Mouse (Mus musculus) liver, embryonic 13.5 days (tissue): ENCODE measurements around the gene Cradd. TPM values are rescaled to one million over a fixed set of nuclear protein-coding genes. Genes with fewer than 3 reads are reported as not detected.

Experiments
- ATAC-seq: fragments of 200-750 bp; cut with Nextera tagmentation; 2 replicates; pipeline ENCODE4 v1.8.0; 2017; ENCODE audit warnings: low read depth, mild to moderate bottlenecking, moderate number of reproducible peaks, moderate library complexity
- DNase-seq: peaks from one replicate; pipeline ENCODE4 v3.0.0; 2022
- H3K27ac ChIP-seq: fragments of 300-500 bp; sonication (generic); 2 replicates; pipeline ENCODE4 v1.5.1; 2015; ENCODE audit warnings: moderate library complexity, mild to moderate bottlenecking, inconsistent platforms
- H3K27me3 ChIP-seq: fragments of 300-500 bp; sonication (generic); 2 replicates; pipeline ENCODE4 v1.6.1; 2015; ENCODE audit warnings: mild to moderate bottlenecking, inconsistent platforms
- H3K36me3 ChIP-seq: fragments of 300-500 bp; sonication (generic); 2 replicates; pipeline ENCODE4 v1.6.1; 2015; ENCODE audit warnings: mild to moderate bottlenecking, inconsistent platforms
- H3K4me1 ChIP-seq: fragments of 300-500 bp; sonication (generic); replicated peaks from 2 replicates; pipeline ENCODE4 v1.6.1; 2015; ENCODE audit warnings: inconsistent platforms
- H3K4me2 ChIP-seq: fragments of 300-500 bp; sonication (generic); 2 replicates; pipeline ENCODE4 v1.6.1; 2015; ENCODE audit warnings: inconsistent platforms, mild to moderate bottlenecking, moderate library complexity
- H3K4me3 ChIP-seq: fragments of 300-500 bp; sonication (generic); replicated peaks from 2 replicates; pipeline ENCODE4 v1.5.1; 2015; ENCODE audit warnings: mild to moderate bottlenecking, inconsistent platforms
- H3K9ac ChIP-seq: fragments of 300-500 bp; sonication (generic); 2 replicates; pipeline ENCODE4 v1.6.1; 2015; ENCODE audit warnings: mild to moderate bottlenecking, inconsistent platforms
- H3K9me3 ChIP-seq: fragments of 300-500 bp; sonication (generic); replicated peaks from 2 replicates; pipeline ENCODE4 v1.6.1; 2016; ENCODE audit warnings: inconsistent platforms
- WGBS: fragments of 180-500 bp; shearing (Covaris S2); methylation state at CpG from one replicate; pipeline ENCODE4 v1.1.7; 2015; ENCODE audit not compliant: insufficient replicate concordance; 5-methylcytosine and 5-hydroxymethylcytosine counted together
- polyA plus RNA-seq: library from polyadenylated mRNA; unstranded; fragments of >200 nt; fragmentation: Nextera tagmentation; extraction: Ambion mirVana; gene quantifications from 2 replicates; pipeline ENCODE4 v1.2.1, GENCODE M21; 2015

The Cradd gene
- polyA plus RNA-seq, 1 experiment from 2014 or later: 3.3 TPM

DNA sequence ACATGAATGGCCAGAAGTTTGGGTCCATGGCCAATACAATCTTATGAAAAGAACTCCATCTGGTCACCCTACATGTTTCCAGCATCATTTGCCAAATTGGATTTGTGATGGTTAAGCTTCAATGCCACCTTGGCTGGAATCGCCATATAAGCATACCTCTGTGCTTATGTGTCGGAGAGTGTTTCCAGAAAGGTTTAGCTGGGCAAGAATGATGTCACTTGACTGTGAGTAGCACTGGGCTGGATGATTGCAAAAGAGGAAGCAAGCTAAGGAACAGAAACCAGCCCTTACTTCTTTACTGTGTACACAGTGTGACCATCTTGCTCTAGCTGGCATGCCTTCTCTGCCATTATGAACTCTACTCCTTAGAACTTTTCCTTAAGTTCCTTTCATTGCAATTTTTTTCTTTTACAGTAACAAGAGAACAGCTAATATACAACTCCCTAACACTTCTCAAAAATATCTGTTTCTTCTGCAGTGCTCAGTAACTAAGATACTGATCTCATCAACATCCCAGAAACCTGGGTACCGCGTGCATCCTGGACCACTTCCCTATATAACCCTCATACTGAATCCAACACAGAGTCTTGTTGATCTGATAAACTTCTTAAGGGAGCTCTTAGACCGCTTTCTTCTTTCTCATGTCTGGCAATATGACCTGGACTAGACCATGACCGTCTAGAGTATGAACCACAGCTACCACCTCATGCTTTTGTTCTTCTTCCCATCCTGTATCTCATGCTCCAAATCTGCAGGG, 172.7 kb downstream of the Cradd start:
- H3K9me3 ChIP-seq: no peaks in the 10 kb centered on the region
- DNase-seq: no peak
- H3K27me3 ChIP-seq: no peaks in the 10 kb centered on the region
- H3K4me3 ChIP-seq: no peak overlapping the region
- H3K4me1 ChIP-seq: peaks cover 10% of the 10 kb centered on the region
- no peak overlapping the region for H3K9ac ChIP-seq
- H3K4me2 ChIP-seq: no peak overlapping the region
- 52% methylated on average over 6 of the region's 6 CpGs for WGBS
- H3K36me3 ChIP-seq: no peaks in the 10 kb centered on the region
- H3K27ac ChIP-seq: no peak overlapping the region
- no peak for ATAC-seq

GRCm38 (mm10) chr10:95149666-95150065, 174.3 kb downstream of the Cradd start:
- Histone ChIP-seq H3K27me3 (no peaks in the 10 kb centered on the region), H3K4me2 (no peak overlapping the region), H3K9ac (no peak overlapping the region), H3K4me1 (peaks cover 10% of the 10 kb centered on the region), H3K9me3 (no peaks in the 10 kb centered on the region), H3K4me3 (no peak overlapping the region), H3K27ac (no peak overlapping the region), H3K36me3 (no peaks in the 10 kb centered on the region)
- DNase-seq (no peak), ATAC-seq (no peak)
- 44% methylated on average over 1 of the region's 1 CpGs for WGBS

GRCm38 (mm10) chr10:95148641-95149040, 175.3 kb downstream of the Cradd start:
- Histone ChIP-seq H3K27ac (no peak overlapping the region), H3K36me3 (no peaks in the 10 kb centered on the region), H3K4me3 (no peak overlapping the region), H3K9ac (no peak overlapping the region), H3K9me3 (no peaks in the 10 kb centered on the region), H3K27me3 (no peaks in the 10 kb centered on the region), H3K4me2 (no peak overlapping the region), H3K4me1 (peaks cover 10% of the 10 kb centered on the region)
- ATAC-seq (no peak), DNase-seq (no peak)
- WGBS: 62% methylated on average over 3 of the region's 3 CpGs

DNA sequence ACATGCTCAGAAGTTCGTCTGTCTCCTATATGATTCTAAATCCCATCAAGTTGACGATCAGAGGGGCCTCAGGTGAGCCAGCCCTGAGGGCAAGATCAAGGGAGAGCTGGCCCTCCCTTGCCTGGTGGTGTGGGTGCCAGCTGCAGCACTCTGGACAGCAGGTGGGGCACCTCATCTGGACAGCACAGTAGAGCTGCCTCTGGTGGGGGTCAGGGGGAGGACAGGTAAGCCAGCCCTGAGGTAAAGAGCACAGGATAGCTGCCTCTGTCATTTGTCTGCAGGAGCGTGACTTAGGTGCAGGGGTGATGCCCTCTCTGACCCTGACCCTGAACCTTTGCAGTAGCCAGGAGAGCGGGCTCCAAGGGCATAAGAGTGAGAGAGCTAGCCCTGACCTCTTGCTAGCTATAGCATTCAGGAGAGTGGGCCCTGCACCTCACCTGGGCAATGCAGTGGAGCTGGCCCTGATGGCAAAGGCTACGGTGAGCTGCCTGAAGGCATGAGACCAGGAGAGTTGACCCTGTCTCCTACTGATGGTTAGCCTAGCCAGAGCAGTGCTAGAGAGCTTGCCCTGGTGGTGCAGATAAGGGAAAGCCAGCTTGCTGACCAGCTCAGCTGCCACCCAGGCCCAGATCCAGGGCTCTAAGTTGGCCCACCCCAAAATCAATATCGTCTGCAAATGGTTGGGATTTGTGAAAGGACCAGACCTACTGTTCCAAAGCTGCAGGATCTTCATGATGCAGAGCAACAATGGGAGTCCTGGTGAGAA, 176.6 kb downstream of the Cradd start:
- H3K36me3 ChIP-seq: no peaks in the 10 kb centered on the region
- H3K27me3 ChIP-seq: no peaks in the 10 kb centered on the region
- H3K4me3 ChIP-seq: no peak overlapping the region
- H3K27ac ChIP-seq: no peak overlapping the region
- no peak for ATAC-seq
- H3K9ac ChIP-seq: no peak overlapping the region
- WGBS: 54% methylated on average over 6 of the region's 6 CpGs
- H3K9me3 ChIP-seq: no peaks in the 10 kb centered on the region
- H3K4me2 ChIP-seq: no peak overlapping the region
- DNase-seq: no peak
- peaks cover 10% of the 10 kb centered on the region for H3K4me1 ChIP-seq

- Histone ChIP-seq H3K4me1 (peaks cover 10% of the 10 kb centered on the region), H3K27ac (no peak overlapping the region), H3K4me3 (no peak overlapping the region), H3K9ac (no peak overlapping the region), H3K36me3 (no peaks in the 10 kb centered on the region), H3K4me2 (no peak overlapping the region), H3K9me3 (no peaks in the 10 kb centered on the region), H3K27me3 (no peaks in the 10 kb centered on the region)
- ATAC-seq (no peak), DNase-seq (no peak)
- 41% methylated on average over 5 of the region's 5 CpGs for WGBS
Observed at GRCm38 (mm10) chr10:95146491-95146890, 177.4 kb downstream of the Cradd start.

DNA sequence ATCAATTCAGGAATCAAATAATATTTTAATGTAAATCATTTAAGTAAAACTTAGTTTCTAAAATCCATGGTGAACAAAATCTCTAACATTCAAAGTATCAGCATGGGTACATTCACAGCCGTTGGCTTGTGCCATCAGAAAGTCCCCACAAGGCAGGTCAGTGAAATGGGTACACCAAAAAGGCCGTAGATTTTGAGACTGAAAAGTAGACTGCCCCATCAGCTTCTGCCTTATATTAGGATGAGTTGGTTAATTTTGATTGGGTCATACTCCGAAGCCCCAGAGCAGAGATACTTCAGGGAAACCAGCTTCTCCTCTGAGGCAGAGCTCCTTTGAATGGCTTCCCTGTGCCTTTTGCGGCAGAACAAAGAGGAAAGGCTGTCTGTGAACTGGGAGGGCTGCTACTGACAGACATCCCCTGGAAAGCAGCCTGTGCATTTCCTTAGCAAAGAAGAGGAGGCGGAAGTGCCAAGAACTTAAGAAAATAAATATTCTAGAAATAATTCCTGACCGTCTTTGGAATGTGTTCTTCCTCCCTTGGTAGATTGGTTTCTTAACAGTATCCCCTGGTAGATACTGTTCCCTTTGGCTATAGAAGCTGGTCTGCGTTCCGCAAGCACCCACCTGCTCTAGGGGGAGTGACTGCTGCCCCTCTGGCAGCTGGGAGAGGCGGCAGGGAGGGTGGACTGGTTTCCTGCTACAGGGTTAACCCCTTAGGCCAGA, 178.6 kb downstream of the Cradd start:
- no peaks in the 10 kb centered on the region for H3K36me3 ChIP-seq
- H3K4me1 ChIP-seq: peaks cover 10% of the 10 kb centered on the region
- DNase-seq: no peak
- H3K4me3 ChIP-seq: no peak overlapping the region
- ATAC-seq: no peak
- H3K9me3 ChIP-seq: no peaks in the 10 kb centered on the region
- no peak overlapping the region for H3K27ac ChIP-seq
- WGBS: 44% methylated on average over 9 of the region's 9 CpGs
- no peak overlapping the region for H3K9ac ChIP-seq
- no peaks in the 10 kb centered on the region for H3K27me3 ChIP-seq
- H3K4me2 ChIP-seq: no peak overlapping the region

DNA sequence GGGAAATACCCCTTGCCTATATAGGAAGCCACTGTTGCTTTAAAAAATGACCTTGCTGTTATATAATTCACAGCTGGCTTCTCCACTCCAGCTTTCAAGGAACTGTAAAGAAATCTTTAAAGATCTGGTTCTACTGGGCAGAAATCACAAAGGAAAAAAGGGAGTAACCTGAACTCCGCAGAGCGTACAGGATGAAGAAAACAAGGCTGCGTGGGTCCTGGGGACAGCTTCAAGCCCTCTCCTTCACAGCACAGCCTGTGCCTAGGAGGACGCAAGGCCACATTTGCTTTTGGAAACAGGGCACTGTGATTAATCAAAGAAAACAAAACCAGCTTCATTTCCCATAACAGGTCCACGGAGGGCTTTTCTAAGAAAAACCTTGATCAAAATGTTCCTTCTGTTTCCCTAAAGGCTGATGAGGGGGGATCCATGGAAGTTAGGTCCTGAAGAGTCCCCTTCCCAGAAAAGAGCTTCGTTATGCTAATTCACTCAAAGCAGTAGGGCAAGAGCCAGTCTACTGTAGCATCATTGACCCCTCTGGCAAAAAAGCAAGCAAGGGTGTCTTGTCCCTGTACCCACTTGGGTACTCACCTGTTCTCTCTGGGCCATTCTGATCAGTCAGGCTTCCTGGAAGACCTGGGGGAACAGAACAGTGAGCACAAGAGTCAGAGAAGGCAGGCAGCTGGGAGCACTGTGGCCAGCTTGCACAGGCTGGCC, 179.4 kb downstream of the Cradd start:
- no peak overlapping the region for H3K4me2 ChIP-seq
- peaks cover 10% of the 10 kb centered on the region for H3K4me1 ChIP-seq
- no peaks in the 10 kb centered on the region for H3K27me3 ChIP-seq
- no peak for ATAC-seq
- H3K4me3 ChIP-seq: no peak overlapping the region
- no peak for DNase-seq
- 68% methylated on average over 6 of the region's 6 CpGs for WGBS
- H3K36me3 ChIP-seq: no peaks in the 10 kb centered on the region
- no peak overlapping the region for H3K27ac ChIP-seq
- H3K9me3 ChIP-seq: no peaks in the 10 kb centered on the region
- no peak overlapping the region for H3K9ac ChIP-seq

- Histone ChIP-seq H3K9me3 (no peaks in the 10 kb centered on the region), H3K4me3 (no peak overlapping the region), H3K4me2 (no peak overlapping the region), H3K27me3 (no peaks in the 10 kb centered on the region), H3K9ac (no peak overlapping the region), H3K27ac (no peak overlapping the region), H3K4me1 (peaks cover 10% of the 10 kb centered on the region), H3K36me3 (no peaks in the 10 kb centered on the region)
- no peak for ATAC-seq
- 46% methylated on average over 2 of the region's 2 CpGs for WGBS
- no peak for DNase-seq
Observed at GRCm38 (mm10) chr10:95143446-95144114, 180.4 kb downstream of the Cradd start.

- Histone ChIP-seq H3K4me2 (no peak overlapping the region), H3K27me3 (no peaks in the 10 kb centered on the region), H3K4me1 (peaks cover 10% of the 10 kb centered on the region), H3K27ac (no peak overlapping the region), H3K9me3 (no peaks in the 10 kb centered on the region), H3K9ac (no peak overlapping the region), H3K36me3 (no peaks in the 10 kb centered on the region), H3K4me3 (no peak overlapping the region)
- 41% methylated on average over 11 of the region's 11 CpGs for WGBS
- ATAC-seq (no peak), DNase-seq (no peak)
Observed at GRCm38 (mm10) chr10:95142844-95143435, 181.0 kb downstream of the Cradd start.

GRCm38 (mm10) chr10:95141075-95141474, 182.9 kb downstream of the Cradd start:
- Histone ChIP-seq H3K4me3 (no peak overlapping the region), H3K36me3 (no peaks in the 10 kb centered on the region), H3K27me3 (no peaks in the 10 kb centered on the region), H3K9me3 (no peaks in the 10 kb centered on the region), H3K4me1 (no peaks in the 10 kb centered on the region), H3K27ac (no peak overlapping the region), H3K4me2 (no peak overlapping the region), H3K9ac (no peak overlapping the region)
- DNase-seq: no peak
- no peak for ATAC-seq
- WGBS: 51% methylated on average over 3 of the region's 3 CpGs
